Mouse (Mus musculus) E14TG2a.4 (cell line): Measurements from ENCODE around the gene A630023A22Rik.

Source experiments
- CTCF ChIP-seq: conservative IDR thresholded peaks from 2 replicates; pipeline ENCODE4 v1.5.1; 2014; ENCODE audit warnings: low read length
- POU5F1 ChIP-seq: IDR thresholded peaks from 2 replicates; pipeline ENCODE4 v1.6.1; 2014; ENCODE audit warnings: low read length, borderline replicate concordance

DNA sequence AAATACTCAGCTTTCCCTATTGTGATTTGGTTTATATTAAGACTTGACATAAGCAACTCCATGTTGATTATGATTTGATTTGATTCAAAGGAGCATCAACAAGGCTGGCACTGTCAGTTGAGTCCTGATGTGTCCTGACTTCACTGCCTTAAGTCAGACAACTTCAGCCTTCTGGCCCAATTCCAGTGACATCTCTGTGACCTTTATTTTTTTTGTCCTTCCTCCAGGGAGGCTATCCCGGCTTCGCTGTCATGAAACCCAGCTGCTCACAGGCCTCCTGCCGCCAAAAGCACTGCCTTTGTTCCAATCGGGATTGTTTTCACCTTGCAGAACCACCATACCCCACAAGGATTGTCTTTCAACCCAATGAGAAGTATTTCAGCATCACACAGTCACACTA lies 27.2 kb downstream of the A630023A22Rik start:
- TF ChIP-seq CTCF = no peak
- TF ChIP-seq POU5F1 = no peak
